Mouse (Mus musculus): ENCODE measurements around the gene Map3k19. TPM values are rescaled to one million over a fixed set of nuclear protein-coding genes. Genes with fewer than 3 reads are reported as not detected.

Map3k19 gene
- polyA plus RNA-seq, 1 experiment from 2014 or later: 0.69 TPM

DNA sequence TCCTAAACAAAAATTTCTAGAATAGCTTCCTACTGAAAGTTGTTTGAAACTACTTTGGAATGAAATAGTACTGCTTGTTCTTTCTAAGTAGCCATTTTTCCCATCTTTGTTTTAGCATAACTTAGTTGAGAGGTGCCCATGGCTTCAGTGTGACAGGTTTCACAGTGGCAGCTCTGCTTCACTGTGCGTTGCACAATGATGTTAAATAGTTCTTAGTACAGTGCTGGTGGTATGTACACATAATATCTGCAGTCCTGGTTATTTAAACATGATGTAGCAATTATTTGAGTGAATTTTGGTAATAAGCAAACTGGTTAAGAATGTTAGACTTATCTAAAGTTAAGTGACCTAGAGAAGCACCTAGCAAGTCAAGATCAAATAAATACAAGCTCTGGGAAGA is 61.4 kb downstream of the Map3k19 start:
- H3K27me3 ChIP-seq: no peaks in the 10 kb centered on the region
- H3K4me1 ChIP-seq (replicated peaks): no peaks in the 10 kb centered on the region
- H3K36me3 ChIP-seq: peaks cover 9% of the 10 kb centered on the region
- no peak overlapping the region for H3K9ac ChIP-seq
- H3K4me3 ChIP-seq: no peak overlapping the region
- no peak overlapping the region for H3K4me2 ChIP-seq
- H3K9me3 ChIP-seq: no peaks in the 10 kb centered on the region
- no peak overlapping the region for H3K27ac ChIP-seq (replicated peaks)
- WGBS: 96% methylated on average over 1 of the region's 1 CpGs
- ATAC-seq (ENCODE audit: low FRiP score, low read depth): no peak

DNA sequence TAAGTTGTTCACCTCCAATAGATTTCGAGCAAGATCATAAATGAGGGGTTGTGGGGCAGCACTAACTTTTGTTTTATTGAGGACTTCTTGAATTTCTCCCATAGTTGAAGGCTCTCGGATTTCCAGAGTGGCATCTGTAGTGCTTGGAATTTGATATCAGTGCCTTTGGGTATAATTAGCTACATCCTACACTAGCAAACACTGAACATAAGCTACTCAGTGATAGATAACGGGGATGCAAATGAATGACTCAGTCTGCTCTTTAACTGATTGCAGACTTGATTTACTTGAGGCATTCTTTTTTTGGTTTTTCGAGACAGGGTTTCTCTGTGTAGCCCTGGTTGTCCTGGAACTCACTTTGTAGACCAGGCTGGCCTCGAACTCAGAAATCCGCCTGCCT is 65.9 kb downstream of the Map3k19 start:
- H3K9me3 ChIP-seq: no peaks in the 10 kb centered on the region
- ATAC-seq (ENCODE audit: low FRiP score, low read depth): no peak
- no peaks in the 10 kb centered on the region for H3K27me3 ChIP-seq
- no peak overlapping the region for H3K4me2 ChIP-seq
- H3K36me3 ChIP-seq: peaks cover 6% of the 10 kb centered on the region
- 88% methylated on average over 6 of the region's 6 CpGs for WGBS
- H3K9ac ChIP-seq: no peak overlapping the region
- H3K4me3 ChIP-seq: no peak overlapping the region
- peaks cover 6% of the 10 kb centered on the region; the same call in 1 of the 2 replicates for H3K4me1 ChIP-seq (replicated peaks)
- no peak overlapping the region for H3K27ac ChIP-seq (replicated peaks)

DNA sequence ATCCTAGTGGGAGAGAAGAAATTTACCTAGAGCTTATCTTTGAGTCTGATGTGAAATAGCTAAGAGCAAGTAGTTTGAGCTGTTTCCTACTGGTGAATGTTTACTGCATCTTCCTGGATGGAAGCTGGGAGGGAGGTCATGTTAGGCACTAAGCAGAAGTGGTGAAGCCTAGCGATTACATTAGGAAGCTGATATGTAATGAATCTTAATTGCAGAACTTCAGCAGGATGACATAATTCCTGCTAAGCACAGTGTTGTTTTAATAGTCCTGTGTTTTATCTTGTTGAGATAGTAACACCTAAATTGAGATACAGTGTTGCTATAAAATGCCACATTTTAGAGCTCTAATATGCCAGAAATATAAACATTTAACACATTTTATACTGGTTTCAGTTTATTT is 68.9 kb downstream of the Map3k19 start:
- Histone ChIP-seq H3K36me3 (no peaks in the 10 kb centered on the region), H3K9ac (no peak overlapping the region), H3K4me3 (no peak overlapping the region), H3K4me1 (replicated peaks) (peaks cover 21% of the 10 kb centered on the region), H3K9me3 (no peaks in the 10 kb centered on the region), H3K4me2 (no peak overlapping the region), H3K27me3 (no peaks in the 10 kb centered on the region), H3K27ac (replicated peaks) (no peak overlapping the region)
- ATAC-seq (ENCODE audit: low FRiP score, low read depth): no peak
- WGBS: 73% methylated on average over 1 of the region's 1 CpGs

DNA sequence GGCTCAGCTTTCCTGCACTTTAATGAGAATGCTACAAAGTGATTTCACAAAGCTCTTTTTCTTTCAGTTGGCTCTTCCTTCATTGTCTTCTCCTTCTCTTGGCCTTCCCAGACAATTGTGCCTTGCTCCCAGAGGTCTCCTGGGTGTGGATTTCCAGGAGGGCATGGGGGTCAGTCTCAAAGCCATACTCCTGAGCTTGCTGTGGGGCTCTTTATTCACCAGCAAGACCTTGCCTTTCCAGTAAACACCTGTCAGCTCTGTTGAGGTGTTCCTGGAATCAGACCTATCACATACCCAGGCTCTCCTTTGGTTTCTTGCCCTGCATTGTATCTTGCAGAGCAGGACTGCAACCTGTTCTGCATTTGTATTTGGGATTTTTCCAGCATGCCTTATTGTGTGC is 71.0 kb downstream of the Map3k19 start:
- no peak overlapping the region for H3K4me2 ChIP-seq
- no peaks in the 10 kb centered on the region for H3K9me3 ChIP-seq
- no peak overlapping the region for H3K4me3 ChIP-seq
- ATAC-seq (ENCODE audit: low FRiP score, low read depth): no peak
- H3K27me3 ChIP-seq: no peaks in the 10 kb centered on the region
- H3K36me3 ChIP-seq: no peaks in the 10 kb centered on the region
- H3K4me1 ChIP-seq (replicated peaks): peaks cover 38% of the 10 kb centered on the region
- H3K27ac ChIP-seq (replicated peaks): no peak overlapping the region
- no peak overlapping the region for H3K9ac ChIP-seq

DNA sequence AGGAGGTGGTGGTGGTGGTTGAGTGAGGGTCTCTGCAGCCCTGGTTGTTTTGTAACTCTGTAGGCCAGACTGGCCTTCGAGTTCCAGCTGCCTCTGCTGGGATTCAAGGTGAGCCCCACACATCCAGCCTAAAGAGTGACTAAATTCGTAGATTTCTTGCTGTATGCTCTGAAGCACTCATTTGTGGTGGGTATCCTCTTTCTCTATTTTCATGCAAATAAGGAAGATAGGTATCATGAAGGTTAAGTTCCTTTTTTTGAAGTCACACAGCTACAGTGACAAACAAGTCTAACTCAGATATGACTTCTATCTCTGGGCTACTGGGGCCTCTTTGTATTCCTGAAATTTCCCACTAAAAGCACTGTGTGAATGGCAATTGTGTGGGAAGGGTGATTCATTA is 74.0 kb downstream of the Map3k19 start:
- H3K4me1 ChIP-seq (replicated peaks): peaks cover 52% of the 10 kb centered on the region

DNA sequence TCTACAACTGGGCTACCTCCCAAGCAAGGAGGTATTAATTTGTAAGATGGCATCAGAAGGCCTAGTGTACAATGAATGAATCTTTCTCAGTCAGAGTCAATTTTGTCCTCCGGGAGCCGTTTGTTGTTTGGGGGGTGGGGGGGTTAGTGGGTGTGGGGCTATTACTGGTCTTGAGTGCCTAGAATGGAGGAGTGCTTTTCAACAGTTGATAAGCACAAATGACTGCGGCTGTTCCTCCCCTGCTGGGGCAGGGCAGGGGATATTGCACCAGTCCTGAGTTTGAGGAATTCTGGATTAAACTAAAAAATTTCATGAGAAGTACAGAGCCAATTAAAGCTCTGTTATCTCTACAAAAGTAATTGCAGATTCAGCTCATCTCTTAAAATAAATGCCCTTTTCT is 74.7 kb downstream of the Map3k19 start:
- H3K27me3 ChIP-seq: no peaks in the 10 kb centered on the region
- 33% methylated on average over 3 of the region's 3 CpGs for WGBS
- H3K9ac ChIP-seq: no peak overlapping the region
- H3K27ac ChIP-seq (replicated peaks): no peak overlapping the region
- peaks cover 54% of the 10 kb centered on the region for H3K4me1 ChIP-seq (replicated peaks)
- H3K9me3 ChIP-seq: no peaks in the 10 kb centered on the region
- H3K36me3 ChIP-seq: no peaks in the 10 kb centered on the region
- ATAC-seq (ENCODE audit: low FRiP score, low read depth): no peak
- no peak overlapping the region for H3K4me2 ChIP-seq
- no peak overlapping the region for H3K4me3 ChIP-seq

More for the DNA sequence above, 74.0 kb downstream of the Map3k19 start:
- no peak for ATAC-seq (ENCODE audit: low FRiP score, low read depth)
- Histone ChIP-seq H3K9ac (no peak overlapping the region), H3K36me3 (no peaks in the 10 kb centered on the region), H3K4me2 (no peak overlapping the region), H3K4me3 (no peak overlapping the region), H3K9me3 (no peaks in the 10 kb centered on the region), H3K27me3 (no peaks in the 10 kb centered on the region), H3K27ac (replicated peaks) (no peak overlapping the region)
- WGBS: 64% methylated on average over 2 of the region's 2 CpGs

DNA sequence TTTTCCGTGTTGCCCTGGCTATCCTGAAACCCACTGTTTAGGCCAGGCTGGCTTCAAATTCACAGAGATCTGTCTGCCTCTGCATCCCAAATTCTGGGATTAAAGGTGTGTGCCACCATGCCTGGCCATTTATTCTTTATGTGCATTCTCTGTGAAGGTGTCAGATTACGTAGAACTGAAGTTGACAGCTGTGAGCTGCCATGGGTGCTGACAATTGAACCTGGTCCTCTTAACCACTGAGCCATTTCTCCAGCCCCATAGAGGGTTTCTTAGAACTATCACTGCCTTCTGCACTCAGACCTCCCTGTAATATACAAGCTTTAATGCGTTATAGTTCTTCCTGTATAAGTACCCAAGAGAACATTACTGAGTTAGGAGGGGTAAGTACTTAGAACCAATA is 76.2 kb downstream of the Map3k19 start:
- no peak for ATAC-seq (ENCODE audit: low FRiP score, low read depth)
- Histone ChIP-seq H3K9ac (no peak overlapping the region), H3K9me3 (no peaks in the 10 kb centered on the region), H3K27ac (replicated peaks) (no peak overlapping the region), H3K4me3 (no peak overlapping the region), H3K4me2 (no peak overlapping the region), H3K27me3 (no peaks in the 10 kb centered on the region), H3K4me1 (replicated peaks) (peaks cover 56% of the 10 kb centered on the region), H3K36me3 (no peaks in the 10 kb centered on the region)
- WGBS: 92% methylated on average over 3 of the region's 3 CpGs

DNA sequence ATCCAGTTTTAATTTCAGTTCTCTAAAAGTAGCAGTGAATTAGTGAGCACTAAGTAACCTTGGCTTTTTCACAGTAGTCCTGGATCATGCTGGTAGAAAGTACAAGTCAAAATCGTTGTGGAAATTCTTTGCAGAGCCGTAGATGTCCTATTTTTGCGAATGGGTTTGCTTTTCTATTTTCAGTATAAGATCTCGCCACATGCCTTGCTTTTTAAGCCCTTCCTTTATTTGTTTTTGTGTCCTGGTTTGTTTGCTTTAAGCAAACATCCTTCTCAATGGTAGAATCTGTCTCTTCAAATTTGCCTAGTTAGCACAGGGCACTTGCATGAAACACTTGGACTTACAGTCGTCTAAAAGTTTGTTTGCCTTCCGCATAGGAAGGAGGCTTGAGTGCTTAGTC is 78.6 kb downstream of the Map3k19 start:
- Histone ChIP-seq H3K9me3 (no peaks in the 10 kb centered on the region), H3K4me3 (no peak overlapping the region), H3K4me1 (replicated peaks) (peaks cover 54% of the 10 kb centered on the region), H3K27ac (replicated peaks) (no peak overlapping the region), H3K36me3 (no peaks in the 10 kb centered on the region), H3K27me3 (no peaks in the 10 kb centered on the region), H3K4me2 (peak overlapping the region; percentile 34), H3K9ac (no peak overlapping the region)
- no peak for ATAC-seq (ENCODE audit: low FRiP score, low read depth)
- 77% methylated on average over 6 of the region's 6 CpGs for WGBS

DNA sequence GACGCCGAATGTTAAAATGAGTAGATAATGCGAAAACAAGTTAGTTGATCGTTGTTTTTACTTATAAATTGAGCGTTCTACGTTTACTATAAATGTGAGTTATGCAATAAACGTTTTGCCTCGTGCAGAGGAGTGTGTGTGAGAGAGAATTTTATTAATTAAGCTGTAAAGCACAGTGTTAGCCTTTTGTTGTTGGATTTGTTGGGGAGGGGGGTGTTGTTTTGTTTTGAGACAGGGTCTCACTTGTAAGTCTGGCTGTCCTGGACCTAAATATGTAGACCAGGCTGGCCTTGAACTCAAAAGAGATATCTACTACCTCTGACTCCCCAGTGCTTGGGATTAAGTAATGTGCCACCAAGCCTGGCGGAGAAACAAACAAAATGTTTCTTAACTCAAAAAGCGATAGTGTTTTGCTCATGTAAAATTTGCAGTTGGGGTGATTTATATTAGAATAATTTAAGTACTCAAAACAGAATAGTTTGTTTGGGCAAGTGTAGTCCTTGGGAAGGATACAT is 79.6 kb downstream of the Map3k19 start:
- Histone ChIP-seq H3K4me3 (peak overlapping the region; percentile 92), H3K4me2 (peak overlapping the region; percentile 67), H3K36me3 (no peaks in the 10 kb centered on the region), H3K27ac (replicated peaks) (no peak overlapping the region), H3K27me3 (no peaks in the 10 kb centered on the region), H3K4me1 (replicated peaks) (peaks cover 48% of the 10 kb centered on the region), H3K9ac (peak overlapping the region; percentile 89), H3K9me3 (no peaks in the 10 kb centered on the region)
- no peak for ATAC-seq (ENCODE audit: low FRiP score, low read depth)
- 12% methylated on average over 10 of the region's 10 CpGs for WGBS

DNA sequence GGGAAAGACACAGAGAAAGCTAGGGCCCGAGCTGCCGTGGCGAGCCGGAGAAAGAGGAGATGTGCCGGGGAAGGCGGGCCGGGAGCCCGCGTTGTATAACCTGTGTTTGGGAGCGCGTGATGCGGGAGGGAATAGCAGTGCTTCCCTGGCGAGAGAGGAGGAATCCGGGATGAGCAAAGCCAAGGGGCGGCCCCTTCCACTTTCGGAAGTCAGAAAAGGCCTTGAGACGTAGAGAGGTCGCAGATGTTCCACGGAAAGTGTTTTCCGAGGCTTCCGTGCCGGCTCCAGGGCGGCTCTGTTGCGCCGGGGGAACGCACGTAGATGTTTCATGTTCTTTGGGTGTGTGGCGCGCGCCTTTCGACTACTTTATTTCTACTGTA is 80.3 kb downstream of the Map3k19 start:
- Histone ChIP-seq H3K27me3 (no peaks in the 10 kb centered on the region), H3K9ac (peak overlapping the region; percentile 89), H3K4me1 (replicated peaks) (peaks cover 40% of the 10 kb centered on the region), H3K4me2 (peak overlapping the region; percentile 67), H3K27ac (replicated peaks) (peak overlapping the region; percentile 92), H3K9me3 (no peaks in the 10 kb centered on the region), H3K36me3 (no peaks in the 10 kb centered on the region), H3K4me3 (peak overlapping the region; percentile 92)
- under 1% methylated on average over 31 of the region's 31 CpGs for WGBS
- ATAC-seq (ENCODE audit: low FRiP score, low read depth): no peak

DNA sequence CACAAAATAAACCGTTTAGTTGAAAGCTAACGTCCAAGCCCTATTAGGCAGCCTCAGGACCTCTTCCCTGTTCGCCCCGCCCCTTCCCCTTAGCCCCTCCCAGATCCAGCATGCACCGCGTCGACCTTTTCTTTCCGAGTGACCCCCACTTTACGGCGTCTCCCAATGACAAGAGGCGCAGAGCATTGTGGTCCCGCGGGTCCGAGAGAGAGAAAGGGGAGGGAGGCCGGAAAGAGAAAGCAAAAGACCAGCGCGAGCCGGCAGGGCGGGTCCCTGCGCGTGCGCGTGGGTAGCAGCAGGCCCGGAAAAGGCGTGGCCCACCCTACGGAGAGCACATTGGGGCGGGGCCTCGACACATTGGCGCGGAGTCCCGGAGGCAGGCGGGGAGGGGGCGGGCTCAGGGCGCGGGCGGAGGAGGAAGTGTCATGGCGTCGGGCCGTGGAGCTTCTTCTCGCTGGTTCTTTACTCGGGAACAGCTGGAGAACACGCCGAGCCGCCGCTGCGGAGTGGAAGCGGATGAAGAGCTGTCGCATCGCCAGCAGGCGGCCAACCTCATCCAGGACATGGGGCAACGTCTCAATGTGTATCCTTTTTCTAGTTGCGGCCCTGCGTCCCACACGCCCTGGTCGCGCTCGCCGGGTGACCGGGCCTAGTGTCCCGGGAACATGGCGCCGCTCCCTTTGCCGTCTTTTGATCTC is 80.9 kb downstream of the Map3k19 start, which contains the start of gene Ccnt2:
Gene Ccnt2 (plus strand): TSS at position 362 of the 698 bp plus-strand sequence.
- H3K36me3 ChIP-seq: no peaks in the 10 kb centered on the region
- H3K4me1 ChIP-seq (replicated peaks): peaks cover 35% of the 10 kb centered on the region
- peak within 1 kb of the TSS; percentile 92 for H3K27ac ChIP-seq (replicated peaks)
- ATAC-seq (ENCODE audit: low FRiP score, low read depth): peak; percentile 99
- under 1% methylated on average over 63 of the region's 63 CpGs for WGBS
- H3K27me3 ChIP-seq: no peaks in the 10 kb centered on the region
- peak within 1 kb of the TSS; percentile 89 for H3K9ac ChIP-seq
- H3K4me2 ChIP-seq: peak within 1 kb of the TSS; percentile 67
- peak within 1 kb of the TSS; percentile 92 for H3K4me3 ChIP-seq
- no peaks in the 10 kb centered on the region for H3K9me3 ChIP-seq

DNA sequence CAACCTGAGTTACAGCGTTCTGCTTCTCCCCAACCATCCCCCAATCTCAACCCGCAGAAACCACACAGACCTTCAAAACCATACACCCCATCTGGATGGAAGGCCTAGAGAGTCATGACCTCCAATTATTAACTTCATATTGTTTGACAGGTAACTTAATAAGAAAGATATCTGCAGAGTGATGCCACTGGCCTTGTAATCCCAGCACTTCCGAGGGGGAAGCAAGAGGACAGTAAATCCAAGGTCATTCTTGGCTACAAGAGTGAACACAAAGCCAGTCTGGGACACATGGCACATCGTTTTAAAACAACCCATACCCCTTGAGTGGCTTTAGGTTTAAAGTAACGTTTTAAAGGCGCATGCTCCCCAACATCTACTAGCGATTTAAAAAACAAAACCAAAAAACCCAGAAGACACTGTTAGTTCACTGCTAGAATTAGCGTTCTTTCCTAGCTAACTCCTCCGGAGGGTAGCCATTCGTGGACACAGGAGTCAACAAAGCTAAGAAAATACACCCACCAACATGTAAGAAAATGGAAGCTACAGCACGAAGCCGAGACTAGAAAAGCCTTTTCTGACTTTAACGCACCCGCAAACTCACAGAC is 81.5 kb downstream of the Map3k19 start:
- Histone ChIP-seq H3K9me3 (no peaks in the 10 kb centered on the region), H3K9ac (peak overlapping the region; percentile 41), H3K4me3 (peak overlapping the region; percentile 92), H3K4me2 (peak overlapping the region; percentile 61), H3K27ac (replicated peaks) (peak overlapping the region; percentile 92), H3K36me3 (no peaks in the 10 kb centered on the region), H3K4me1 (replicated peaks) (peaks cover 31% of the 10 kb centered on the region), H3K27me3 (no peaks in the 10 kb centered on the region)
- ATAC-seq (ENCODE audit: low FRiP score, low read depth): peak; percentile 31
- 1% methylated on average over 14 of the region's 14 CpGs for WGBS
